Mouse (Mus musculus) 3134 (cell line): ENCODE measurements around the gene Il17rb.

Source experiments
- DNase-seq: peaks from one replicate; pipeline ENCODE4 v3.0.0-alpha.2; 2011; ENCODE audit warnings: low spot score; ENCODE audit not compliant: insufficient read length; ENCODE audit errors: extremely low read depth

Gene Il17rb

GRCm38 (mm10) chr14:30008733-30009575 lies at the start of gene Il17rb, which contains the start of gene Chdh:
TSS of gene Il17rb (minus strand) at chr14:30008896.
TSS of gene Chdh (plus strand) at chr14:30009023.
- DNase-seq = peak; percentile 72

- no peak for DNase-seq
Observed at GRCm38 (mm10) chr14:30056031-30056766, 47.5 kb upstream of the Il17rb start.

GRCm38 (mm10) chr14:30054922-30055321 lies 46.2 kb upstream of the Il17rb start:
- DNase-seq = no peak

DNA sequence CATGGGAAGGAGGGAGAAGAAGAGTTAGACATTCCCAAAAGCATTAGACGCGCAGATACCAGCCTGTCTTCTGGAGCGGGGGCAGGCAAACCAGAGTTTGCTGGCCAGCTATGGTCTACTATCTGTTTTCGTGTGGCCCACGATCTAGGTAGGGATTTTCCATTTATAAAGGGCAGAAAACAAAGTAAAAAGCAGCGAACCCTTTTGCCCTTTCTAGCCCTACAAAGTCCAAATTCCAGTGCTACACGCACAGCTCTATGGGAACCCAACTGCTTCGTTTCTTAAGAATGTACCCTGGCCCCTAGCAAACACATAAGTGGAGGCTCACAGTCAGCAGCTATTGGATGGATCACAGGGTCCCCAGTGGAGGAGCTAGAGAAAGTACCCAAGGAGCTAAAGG lies 41.6 kb upstream of the Il17rb start:
- DNase-seq = no peak

DNA sequence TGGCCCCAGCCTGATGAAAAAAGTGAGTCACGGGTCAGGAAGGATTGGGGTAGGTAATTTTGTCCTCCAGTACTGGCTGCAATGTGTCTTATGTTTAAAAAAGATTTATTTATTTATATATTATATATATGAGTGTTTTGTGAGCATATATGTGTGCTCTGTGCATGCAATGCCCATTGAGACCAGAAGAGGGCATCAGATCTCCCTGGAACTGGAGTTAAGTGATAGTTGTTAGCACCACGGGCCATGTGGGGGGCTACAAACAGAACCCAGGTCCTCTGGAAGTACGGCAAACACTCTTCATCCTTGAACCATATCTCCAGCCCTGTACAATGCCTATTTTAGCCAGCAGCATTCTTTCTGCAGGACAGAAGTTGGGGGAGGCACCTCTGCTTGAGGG lies 39.4 kb upstream of the Il17rb start:
- DNase-seq = no peak

- DNase-seq = no peak
Observed at GRCm38 (mm10) chr14:30046976-30047375, 38.3 kb upstream of the Il17rb start.

DNA sequence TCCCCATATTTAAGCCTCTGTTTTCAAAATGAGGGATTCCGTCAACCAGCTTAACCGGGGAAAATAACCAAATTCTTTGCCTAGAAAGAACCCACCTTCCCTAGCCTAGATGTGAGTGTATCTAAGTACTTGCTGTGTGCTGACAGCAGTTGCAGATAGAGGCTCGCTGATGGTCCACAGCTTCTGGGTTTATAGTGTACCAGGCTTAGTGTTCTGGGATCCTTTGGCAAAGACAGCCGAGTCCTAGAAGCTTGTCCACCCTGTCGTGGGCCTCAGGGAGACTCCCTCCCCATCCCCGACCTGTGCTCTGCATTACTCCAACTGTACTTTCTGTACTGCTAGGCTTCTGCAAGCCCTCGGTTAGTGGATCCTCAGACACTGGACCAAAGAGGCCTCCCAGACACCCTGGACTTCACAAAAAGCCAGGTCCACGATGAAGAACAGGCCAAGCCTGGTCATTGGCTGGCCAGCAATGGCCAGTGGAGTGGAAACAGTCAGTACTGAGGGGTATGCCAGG lies 37.1 kb upstream of the Il17rb start:
- DNase-seq = no peak

DNA sequence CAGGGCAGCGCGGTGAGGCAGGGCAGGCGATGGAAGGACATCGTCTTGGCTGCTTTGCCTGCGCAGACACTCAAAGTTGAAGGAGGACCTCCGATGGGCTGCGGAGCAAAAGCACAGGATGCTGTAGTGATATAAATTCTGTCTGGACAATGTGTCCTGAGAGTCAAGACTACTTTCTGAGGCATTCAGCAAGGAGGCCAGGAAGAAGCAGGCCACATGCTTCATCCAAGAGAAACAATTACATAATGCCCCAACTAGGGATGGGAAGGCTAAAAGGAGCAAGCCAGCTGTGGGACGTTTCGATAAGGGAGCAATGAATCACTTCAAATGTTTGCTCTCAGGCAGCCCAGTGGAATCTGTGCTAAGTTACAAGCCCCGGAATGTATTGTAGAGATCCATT lies 36.5 kb upstream of the Il17rb start:
- DNase-seq = no peak

DNA sequence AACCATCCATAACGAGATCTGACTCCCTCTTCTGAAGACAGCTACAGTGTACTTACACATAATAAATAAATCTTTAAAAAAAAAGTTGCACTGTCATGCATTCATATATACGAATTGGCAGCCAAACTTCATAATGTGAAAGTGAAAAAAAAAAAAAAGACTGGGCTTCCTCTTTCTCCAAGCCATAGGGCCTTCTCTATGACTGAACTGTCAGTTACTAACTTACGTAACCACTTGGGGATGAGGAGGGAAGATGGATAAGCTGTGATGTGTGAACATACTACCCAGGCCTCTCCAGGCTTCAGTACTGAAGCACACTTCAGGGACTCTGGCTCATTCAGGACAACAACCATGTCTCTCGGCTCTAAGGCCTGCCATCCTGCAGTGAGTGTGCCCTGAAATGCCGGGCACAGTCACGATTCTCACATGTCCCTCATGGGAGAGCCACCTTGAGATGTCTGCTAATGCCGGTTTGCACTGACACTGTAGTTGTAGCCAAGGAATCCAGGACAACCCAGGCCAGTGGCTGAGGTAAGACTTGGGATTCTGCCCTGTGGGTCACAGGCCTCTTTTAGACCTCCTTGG lies 34.8 kb upstream of the Il17rb start:
- no peak for DNase-seq

- DNase-seq = no peak
Observed at GRCm38 (mm10) chr14:30041836-30042235, 33.1 kb upstream of the Il17rb start.

DNA sequence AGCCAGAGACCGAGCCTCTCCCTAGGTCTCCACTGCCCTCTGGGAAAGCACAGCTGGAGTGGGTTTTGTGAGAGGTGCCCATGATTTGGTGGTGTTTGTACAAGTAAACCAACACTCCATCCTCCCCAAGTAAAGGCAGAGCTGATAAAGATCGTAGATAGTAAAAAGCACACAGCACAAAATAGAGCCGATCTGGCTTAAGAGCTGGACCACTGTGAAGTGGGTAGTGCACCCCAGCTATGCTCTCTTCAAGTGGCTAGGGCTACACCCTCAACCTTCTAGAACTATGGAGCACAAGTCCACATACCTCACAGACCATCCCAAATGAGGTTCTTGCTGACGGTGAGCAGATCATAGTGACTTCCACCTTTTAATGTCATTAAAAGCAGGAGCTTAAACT lies 30.7 kb upstream of the Il17rb start:
- DNase-seq = no peak

- no peak for DNase-seq
Observed at GRCm38 (mm10) chr14:30038431-30038830, 29.7 kb upstream of the Il17rb start.

- DNase-seq = no peak
Observed at GRCm38 (mm10) chr14:30033405-30033804, 24.7 kb upstream of the Il17rb start.

- DNase-seq = no peak
Observed at GRCm38 (mm10) chr14:30027378-30027777, 18.7 kb upstream of the Il17rb start.

- DNase-seq = no peak
Observed at GRCm38 (mm10) chr14:30024387-30024786, 15.7 kb upstream of the Il17rb start.

- no peak for DNase-seq
Observed at GRCm38 (mm10) chr14:30022471-30022870, 13.8 kb upstream of the Il17rb start.

DNA sequence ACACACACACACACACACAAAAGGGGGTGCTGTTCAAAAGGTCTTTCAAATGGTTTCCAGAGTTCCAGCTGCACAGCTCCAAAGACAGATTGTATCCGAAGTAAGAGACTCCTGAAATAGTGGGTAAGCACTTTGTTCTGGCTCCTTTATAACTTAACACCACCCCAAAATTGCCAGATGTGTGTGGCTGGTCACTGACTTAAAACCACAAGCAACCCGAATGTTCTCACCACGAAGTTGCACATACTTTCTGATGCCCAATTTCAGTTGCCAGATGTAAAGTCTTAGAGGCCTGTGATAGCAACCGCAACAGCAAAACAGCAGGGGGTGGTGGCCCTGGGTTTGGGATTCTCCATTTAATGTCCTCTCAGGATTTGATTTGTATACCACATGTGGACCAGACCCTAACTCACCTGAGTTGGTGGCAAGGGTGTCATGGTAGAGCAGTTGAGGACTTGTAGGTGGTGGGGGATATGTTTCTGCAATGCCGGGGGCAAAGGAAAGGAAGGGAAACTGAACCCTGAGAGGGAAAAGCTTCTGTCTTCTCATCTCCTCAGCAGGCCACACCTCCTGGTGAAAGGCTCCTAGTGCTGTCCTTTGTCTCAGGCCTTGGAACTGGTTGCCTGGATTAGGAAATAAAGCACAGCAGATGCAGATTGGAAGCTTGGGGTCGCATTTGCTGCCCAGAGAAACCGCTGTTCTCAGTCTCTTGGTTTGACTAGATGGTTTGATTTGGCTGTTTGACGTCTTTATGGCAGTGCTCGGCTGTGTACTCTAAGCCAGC lies 11.3 kb upstream of the Il17rb start:
- DNase-seq = no peak

DNA sequence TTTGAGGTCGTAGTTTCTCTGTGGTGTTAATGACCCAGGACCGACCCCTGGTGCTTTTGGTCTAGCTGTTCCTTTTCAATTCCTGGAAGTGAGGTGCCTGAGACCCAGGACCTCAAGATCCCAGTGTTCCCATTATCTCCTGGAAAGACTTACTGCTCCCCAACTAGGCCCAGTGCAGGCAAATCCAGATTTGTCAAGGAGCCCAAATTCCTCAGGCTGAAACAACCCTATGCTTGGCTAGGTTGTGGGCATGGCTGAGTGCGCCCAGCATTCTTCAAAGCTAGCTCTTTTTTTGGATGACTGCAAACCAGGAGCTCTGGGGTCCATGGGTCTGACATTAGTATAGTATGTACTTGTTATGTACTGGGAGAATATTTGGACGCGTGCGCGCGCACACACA lies 10.7 kb upstream of the Il17rb start:
- no peak for DNase-seq

GRCm38 (mm10) chr14:30018846-30019245 lies 10.2 kb upstream of the Il17rb start:
- DNase-seq = no peak

DNA sequence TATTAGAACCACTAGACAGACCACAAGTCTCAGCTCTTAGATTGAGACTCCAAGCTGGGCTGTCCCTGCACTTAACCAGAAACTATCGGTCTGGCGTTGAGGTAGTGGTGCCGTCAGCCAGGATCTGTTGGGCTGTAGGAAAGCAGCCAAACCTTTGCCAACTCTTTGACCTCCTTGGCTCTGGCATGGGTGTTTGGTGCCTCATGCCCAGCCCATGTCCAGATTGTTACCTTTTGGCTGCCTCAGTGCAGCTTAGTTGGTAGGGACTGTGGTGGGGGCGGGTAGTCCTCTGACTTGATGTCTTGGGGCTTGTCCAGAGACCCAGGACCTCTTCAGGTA lies 9.7 kb upstream of the Il17rb start:
- DNase-seq = no peak
